Mouse (Mus musculus) layer of hippocampus, postnatal 14 days (tissue): ENCODE measurements around the gene Tacc2. TPM values are rescaled to one million over a fixed set of nuclear protein-coding genes. Genes with fewer than 3 reads are reported as not detected.

Source experiments
- DNase-seq, 2 experiments: peaks; one replicate each; pipeline ENCODE4 v3.0.0; 2021 to 2022; ENCODE audit warnings: low spot score in 2 of 2, mixed read lengths in 1 of 2
- total RNA-seq, 2 experiments: library from RNA; stranded (reverse); gene quantifications; 2 replicates each; pipeline ENCODE4 v1.2.3; 2021

Tacc2 gene
- total RNA-seq, 2 experiments from 2014 or later = 86.2 to 86.5 TPM

DNA sequence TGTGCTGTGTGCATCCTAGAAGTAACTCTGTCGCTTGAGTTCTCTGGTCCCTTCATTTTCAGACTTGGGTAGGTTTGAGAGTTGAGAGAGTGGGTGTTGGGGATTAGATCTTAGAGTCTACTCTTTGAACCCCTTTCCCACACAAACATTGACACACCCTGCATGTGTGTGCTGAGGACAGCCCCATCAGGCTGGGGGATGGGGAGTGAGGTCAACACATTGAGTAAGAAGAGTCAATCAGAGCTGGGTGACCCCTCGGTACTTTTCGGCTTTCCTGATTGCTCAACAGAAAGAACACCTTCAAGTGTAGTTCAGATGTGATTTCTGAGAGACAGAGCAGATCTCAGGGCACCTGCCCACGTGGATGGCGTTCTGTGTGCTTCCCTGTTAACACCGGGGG, 139.8 kb downstream of the Tacc2 start:
- DNase-seq = no peak

DNA sequence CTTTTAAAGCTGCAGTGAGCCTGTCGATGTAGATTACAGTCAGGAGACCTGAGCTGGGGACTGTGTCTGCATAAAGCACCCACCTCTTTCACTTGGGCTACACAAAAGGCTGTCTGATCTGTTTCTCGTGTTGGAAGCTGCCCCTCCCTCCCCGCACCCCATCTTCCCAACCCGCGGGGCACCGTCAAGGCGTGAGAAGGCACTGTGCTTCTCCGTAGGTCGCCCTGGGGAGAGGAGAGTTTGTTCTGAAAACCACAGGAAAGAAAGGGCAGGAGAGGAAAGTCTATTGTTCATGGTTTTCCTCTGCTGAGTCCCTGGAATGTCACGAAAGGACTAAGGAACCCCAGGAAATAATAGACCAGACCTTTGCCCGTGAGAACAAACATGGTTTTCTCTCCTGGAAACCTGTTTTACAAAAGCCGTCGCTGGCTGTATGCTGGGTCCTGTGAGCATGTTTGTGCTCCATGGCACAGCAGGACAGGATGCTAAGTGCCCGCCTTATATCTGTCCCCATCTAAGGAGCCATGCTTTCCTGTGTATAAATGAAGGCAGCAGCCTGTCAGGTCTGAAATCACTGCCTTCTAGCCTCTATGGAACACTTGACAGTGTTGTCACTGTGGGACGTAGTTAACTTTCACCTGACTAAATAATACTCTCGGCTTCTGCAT, 142.8 kb downstream of the Tacc2 start:
- DNase-seq = no peak

DNA sequence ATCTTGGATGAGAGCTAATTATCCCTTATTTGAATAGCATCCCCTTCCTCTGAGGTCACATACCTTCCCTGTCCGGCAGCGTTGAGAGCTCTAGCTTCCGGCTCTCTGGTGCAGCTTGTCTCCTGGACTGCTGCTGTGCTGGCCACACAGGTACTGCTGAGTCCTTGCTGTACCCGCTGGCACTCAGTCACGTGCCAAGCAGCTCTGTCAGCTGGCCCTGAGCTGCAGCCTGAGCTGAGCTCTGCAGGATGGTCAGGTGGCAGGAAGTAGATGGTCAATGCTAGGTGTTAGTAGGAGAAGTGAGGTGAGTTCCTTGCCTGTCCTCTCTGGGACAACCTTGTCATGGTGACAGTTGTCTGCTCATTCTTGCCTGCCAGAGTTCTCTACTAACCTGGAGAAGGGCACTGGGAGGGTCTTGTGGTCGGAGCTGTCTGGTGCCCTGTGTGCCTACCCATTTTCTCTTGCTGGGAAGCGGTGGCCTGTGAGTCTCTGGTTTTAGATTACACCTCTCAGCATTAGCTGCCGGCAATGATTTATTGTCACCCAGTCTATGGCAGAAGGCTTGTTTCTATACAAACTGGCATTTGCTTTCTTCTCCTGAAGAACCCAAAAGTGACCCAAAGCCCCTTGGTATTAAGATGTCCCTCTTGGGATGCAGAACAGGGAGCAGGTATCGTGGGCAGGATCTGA, 143.6 kb downstream of the Tacc2 start:
- no peak for DNase-seq

DNA sequence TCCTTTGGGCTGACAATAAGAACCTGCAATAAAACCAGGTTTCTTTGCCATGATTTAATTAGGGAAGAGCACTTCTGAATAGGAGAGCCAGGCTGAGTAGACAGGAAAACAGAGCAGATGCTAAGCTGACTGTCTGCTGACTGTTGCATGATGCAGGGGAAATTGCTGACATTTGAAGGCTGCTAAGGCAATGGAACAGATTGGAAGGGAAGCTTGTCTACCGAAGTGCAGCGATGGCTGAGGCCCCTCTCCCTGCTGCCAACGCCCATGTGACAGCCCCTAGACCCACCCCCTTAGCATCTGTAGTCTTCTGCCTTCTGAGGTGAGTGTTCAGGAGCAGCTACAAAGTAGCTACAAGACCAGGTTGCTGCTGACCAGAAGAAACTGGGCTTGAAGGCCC, 148.9 kb downstream of the Tacc2 start:
- peak; percentile 42 to 76 for DNase-seq

DNA sequence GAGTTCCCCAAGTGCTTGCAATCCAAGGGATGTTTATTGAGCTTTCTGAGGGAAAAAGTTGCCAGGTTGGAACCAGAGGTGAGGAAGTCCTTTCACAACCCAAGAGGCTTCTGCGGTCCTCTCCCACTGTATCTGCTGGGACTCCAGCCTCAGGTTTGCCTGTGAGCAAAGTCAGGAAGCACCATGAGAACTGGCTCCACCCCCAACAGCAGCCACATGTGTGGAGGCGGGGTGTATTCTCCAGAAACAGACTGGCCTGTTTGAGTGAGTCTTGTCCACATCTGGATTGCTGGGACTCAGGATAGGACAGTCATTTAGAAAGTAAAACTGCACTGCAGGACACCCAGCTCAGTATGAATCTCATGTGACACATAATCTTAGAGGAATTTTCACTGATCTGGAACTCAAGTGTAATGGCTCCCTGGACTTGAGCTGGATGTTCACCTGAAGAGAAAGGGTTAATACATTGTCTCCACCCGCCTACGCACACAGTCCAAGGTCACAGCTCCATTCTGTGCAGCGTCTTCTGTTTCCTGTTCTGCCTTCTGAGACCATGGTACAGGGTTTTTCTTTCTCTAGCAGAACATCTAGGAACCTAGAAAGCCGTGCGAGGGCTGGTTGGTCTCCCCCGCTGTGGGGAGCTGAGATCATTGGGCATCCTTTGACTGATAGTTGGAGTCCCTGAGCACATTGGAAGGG, 149.6 kb downstream of the Tacc2 start:
- DNase-seq = no peak

DNA sequence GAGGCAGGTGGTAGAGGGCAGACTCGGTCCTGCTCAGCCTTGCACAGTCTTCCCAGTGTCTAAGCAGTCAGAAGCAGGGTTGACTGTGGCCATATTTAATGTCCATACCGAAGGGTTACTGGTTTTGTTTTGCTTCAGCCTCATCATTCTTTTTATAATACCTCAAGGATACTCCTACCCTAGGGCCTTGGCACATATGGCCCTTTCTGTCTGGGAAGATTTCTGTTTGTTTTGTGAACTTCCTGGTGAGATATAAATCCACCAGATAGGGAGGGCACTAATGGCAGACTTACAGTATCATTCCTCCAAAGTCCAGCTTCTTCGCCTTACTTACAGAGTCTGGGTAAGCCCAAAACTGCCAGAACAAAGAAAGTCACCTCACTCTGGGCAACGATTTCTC, 150.3 kb downstream of the Tacc2 start:
- DNase-seq = no peak

DNA sequence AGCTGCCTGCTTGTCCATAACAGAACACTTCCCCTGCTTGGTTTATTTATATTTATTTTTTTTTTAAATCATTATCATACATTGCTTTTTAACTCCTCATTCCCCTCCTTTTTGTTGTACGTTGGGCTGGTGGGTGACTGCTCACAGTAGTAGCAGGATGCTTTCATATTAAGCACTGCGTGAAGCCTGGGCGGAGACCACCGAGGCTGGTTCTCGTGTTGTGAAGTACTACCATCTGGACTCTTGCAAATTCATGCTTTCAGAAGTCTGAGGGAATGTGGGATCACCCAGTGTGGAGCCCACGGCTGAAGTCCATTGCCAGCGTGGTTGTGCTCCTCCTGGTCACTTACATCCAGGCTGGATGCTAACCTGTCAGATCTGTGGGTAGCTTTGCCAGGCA, 154.6 kb downstream of the Tacc2 start:
- no peak for DNase-seq

DNA sequence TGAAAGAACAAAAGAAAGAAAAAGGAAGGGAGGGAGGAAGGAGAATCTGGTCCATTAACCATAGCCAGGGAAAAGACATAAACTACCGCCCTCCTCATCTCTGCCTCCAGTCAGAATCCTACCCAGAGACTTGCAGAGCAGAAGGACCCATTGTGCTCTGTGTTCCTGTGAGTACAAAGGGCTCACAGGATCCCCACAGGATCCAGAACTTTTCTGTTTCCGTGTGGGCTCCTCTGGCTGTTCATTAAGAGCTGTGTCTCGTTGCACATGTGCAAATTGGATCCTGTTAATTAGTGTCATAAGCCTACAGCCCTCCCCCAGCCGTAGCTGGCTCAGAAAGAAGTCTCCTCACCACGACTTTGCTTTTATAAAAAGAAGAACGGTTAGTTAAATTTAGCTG, 155.7 kb downstream of the Tacc2 start:
- no peak for DNase-seq

DNA sequence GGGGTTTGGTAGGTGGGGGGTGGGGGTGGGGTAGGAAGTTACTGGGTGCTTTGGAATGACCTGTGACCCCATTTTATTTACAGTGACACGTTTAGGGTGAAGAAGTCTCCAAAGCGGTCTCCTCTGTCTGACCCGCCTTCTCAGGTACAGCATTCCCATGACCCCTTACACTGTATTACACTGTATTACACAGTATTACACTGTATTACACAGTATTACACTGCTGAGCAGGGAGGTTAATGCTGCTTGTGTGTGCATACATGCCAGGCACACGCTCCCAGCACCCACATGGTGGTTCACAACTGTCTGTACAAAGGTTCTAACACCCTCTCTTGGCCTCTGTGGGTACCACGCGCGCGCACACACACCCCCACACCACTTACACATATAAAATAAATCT, 156.2 kb downstream of the Tacc2 start:
- DNase-seq = no peak

DNA sequence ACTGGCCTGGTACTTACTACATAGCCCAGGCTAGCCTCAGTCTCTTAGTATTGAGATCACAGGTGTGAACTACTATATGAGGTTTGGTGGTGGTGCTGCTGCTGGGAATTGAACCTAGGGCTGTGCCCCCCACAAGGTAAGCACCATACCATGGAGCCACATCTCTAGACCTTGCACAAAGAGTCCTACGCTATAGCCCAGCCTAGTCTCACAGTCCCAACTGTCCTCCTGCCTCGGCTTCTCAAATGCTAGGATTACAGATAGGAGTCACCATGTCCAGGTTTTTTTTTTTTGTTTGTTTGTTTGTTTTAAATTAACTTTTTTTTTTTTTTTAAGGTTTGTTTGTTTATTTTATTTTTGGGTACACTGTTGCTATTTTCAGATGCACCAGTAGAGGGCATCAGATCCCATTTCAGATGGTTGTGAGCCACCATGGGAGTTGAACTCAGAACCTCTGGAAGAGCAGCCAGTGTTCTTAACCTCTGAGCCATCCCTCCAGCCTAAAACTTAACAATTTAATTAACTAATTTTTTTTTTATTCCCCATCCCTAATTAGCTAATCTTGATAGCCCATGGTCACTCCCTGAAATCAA, 157.1 kb downstream of the Tacc2 start:
- DNase-seq = no peak

DNA sequence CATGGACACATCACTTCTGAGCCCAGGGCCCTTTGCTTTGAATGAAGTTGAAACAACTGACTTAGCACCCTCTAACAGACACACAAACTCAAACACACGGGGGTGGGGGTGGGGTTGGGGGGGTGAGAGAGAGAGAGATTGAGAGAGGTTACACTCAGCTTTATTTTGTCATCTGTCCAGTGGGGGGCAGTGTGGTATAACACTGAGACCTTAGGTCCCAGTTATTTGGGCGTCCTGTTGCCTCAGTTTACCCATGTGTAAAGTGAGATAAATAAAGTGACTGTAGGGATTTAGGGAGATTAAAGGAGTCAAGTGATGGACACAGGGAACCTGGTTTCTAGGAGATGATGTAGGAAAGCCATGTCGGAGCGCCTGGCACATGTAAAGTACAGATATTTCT, 163.9 kb downstream of the Tacc2 start:
- DNase-seq = no peak

DNA sequence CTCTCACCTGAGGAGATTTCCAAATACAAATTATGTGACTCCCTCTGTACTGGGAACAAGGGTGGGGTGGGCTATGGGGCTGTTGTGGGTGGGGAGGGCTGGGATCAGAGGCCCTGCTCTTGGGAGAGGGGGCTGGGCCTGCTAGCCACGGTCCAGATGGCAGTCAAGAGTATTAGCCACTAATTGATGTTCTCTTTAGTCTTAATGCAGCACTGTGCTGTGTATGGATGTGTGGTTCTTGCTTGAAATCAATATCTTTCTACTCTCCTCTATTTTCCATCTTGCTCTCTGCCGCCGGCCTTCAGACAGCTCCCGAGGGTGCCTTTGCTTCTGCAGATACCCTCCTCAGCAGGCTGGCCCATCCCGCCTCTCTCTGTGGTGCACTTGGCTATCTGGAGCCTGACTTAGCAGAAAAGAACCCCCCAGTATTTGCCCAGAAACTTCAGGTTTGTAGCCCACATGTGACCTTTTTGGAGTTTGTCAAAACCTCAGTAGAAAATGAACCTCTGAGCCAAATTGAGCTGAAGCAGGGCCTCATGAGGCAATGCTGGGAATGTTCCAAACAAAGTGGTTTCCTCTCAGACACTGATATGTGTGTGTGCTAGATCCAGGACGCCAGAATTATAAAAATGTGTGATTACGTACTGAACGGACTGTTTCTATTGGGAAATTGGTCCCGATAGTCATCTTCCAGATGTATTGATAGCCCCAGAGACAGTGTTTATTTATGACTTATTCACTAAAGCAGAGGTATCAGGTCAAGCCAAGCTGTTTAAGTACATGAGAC, 166.2 kb downstream of the Tacc2 start:
- DNase-seq = no peak

DNA sequence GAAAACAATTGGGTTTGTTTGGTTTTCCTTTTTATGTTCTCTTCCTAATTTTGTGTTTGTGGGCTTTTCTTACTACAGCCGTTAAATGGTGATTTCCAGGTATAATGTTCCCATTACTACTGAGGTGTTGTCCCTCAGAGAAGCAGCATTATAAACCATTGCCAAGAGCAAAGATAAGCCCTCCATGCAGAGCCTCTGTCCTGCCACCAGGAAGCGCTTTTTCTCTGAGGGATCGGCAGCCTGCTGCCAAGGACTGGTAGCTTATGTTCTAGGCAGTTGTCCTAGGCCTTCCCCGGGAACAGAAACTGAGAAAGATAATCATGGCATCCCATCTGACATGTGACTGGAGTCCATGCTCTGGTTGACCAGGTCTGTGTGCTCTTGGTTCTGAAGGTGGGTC, 171.9 kb downstream of the Tacc2 start:
- DNase-seq = no peak

DNA sequence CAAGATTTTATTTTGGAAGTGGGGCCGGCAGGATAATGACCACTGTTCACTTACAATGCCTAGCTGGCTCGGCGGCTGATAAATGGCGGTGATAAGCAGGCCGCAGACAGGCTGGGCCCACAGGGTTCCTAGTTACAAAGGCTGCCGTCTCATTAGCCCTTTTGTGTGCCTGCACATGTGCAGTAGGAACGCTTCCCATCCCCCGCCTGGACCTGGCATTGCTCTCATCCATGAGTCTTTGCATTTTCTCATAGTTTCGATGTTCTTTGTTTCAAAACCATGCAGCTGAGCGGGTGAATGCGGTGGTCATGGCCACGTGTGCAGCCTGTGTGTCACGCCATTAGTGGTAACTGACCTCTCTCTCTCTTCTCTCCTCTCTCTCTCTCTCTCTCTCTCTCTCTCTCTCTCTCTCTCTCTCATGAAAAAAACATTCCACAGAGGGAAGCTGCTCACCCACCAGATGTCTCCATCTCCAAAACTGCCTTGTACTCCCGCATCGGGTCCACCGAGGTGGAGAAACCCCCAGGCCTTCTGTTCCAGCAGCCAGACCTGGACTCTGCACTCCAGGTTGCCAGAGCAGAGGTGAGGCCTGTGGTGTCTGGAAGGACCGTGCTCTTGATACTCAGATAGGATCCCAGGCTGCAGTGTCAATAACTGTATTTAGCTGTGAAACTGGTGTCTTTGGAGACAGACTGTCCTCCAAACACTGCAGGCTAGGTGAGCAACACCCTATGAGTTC, 173.7 kb downstream of the Tacc2 start:
- DNase-seq = peak in 1 of 2 experiments; percentile 44

DNA sequence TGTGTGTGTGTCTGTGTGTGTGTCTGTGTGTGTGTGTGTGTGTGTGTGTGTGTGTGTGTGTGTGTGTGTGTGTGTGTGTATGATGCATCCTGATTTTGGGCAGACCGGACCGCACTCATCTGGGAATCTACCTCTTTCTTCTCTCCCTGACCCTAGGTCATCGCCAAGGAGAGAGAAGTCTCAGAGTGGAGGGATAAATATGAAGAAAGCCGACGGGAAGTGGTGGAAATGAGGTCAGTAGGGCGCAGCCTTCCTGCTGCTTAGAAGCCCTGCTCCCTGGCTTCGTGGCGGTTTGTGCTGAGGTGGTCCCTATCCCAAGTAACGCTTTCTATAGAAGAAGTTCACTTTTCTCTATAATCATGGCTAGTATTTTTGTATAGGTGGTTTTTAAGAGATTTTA, 174.4 kb downstream of the Tacc2 start:
- no peak for DNase-seq

DNA sequence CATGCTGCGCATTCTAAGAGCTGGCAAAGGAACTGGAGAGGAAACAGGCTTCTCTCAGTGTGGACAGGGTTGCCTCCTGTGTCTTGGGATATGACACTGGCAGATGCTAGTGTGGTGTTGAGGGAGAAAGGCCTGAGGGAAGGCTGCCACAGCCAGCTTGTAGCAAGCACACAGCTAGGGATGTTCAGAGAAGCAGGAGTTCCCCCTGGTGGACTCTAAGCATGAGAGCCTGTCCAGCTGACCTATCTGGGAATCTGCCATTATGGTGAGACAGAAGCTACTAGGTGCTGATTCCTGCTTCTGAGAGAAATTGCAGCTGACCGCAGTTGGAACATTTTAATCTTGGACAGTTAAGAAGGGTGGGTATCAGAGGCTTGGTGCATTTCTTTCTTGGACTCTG, 177.6 kb downstream of the Tacc2 start:
- DNase-seq = no peak

DNA sequence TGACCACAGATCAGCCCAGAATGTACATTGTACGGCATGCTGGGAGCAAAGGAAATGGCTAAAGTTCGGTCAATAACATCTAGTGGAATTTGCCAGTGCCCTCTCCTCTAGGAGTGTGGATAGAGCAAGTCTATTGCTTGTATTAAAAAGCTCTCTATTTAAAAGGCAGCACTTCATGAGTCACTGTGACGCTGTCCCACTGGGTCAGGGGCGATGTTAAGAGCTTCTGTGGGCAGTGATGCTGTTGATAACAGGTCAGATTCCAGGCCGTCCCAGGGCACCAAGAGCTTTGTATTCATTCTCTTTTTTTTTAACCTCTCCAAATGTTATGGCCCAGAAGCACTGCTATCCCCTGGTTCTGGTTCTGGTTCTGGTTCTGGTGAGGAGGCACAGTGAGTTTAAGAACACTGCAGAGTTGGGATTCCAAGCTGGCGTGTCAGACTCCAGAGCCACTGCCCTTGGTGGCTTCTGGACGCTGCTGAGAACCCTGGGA, 179.2 kb downstream of the Tacc2 start:
- DNase-seq = no peak

DNA sequence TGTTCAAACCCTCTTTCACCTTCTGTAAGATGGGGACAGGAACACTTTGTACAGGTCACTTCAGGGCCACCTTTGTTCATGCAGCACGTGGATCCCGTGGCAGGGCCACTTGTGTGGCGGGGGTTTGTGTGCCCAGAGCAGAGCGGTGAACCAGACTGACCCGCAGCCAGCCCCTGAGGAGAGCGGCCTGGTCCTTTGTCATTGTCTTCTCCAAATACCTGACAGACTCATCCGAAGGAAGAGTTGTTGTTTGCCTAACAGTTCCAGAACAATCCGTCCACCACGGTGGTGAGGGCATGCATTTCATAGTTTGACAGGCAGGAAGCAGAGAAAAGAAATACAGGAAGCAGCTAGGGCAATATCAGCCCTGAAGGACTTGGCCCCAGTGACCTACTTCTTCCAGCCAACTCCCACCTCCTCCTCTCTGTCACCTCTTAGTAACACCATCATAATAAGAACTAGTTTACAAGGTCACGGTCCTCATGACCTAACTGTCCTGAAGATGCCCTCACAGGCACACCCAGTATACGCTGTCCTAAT, 180.2 kb downstream of the Tacc2 start:
- DNase-seq = no peak

DNA sequence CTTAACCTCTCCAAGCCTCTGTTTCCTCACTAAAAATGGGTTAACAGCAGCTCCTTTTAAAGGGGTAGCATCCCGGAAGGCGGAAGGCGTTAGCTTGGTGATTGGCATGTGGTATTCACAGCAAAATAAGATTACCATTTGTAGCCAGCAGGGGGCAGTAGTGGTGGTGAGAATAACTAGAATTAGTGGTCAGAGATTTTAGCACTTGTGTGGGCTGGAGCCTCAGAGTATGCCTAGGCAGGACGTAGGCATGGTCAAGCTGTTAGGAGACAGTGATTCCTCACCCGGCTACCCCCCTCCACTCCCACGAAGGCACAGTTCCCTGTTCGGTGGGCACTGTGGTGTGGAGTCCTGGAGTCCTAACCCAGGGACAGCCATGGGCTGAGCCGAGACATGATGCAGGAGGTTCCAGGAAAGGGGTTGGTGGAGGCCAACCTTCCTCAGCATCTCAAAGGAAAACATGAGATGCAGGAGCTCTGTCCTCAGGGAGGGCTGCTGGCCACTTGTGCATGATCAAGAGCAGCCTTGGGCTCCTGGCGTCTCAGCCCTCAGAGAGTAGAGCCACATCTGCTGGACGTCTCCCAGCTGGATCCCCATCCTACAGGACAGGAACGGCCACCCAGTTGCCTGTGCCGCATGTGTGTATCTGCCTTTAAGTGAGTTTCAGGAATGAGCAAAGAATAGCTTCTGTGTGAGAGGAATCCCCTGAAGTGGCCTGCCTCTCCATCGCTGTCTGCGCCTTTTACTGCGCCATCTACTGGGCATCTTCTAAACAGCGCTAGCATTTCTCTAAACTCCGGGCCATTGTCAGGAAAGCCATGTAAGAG, 185.0 kb downstream of the Tacc2 start:
- peak; percentile 68 to 83 for DNase-seq
